Mouse (Mus musculus): ENCODE results near the gene Gng12. TPM values are rescaled to one million over a fixed set of nuclear protein-coding genes. Genes with fewer than 3 reads are reported as not detected.
"Not testable (repeated sequence)": the region's sequence is repeated elsewhere in the genome, so short reads cannot be mapped to it uniquely, and the experiment has no call there.

Gng12 gene
- polyA plus RNA-seq, 1 experiment: 0.36 TPM

DNA sequence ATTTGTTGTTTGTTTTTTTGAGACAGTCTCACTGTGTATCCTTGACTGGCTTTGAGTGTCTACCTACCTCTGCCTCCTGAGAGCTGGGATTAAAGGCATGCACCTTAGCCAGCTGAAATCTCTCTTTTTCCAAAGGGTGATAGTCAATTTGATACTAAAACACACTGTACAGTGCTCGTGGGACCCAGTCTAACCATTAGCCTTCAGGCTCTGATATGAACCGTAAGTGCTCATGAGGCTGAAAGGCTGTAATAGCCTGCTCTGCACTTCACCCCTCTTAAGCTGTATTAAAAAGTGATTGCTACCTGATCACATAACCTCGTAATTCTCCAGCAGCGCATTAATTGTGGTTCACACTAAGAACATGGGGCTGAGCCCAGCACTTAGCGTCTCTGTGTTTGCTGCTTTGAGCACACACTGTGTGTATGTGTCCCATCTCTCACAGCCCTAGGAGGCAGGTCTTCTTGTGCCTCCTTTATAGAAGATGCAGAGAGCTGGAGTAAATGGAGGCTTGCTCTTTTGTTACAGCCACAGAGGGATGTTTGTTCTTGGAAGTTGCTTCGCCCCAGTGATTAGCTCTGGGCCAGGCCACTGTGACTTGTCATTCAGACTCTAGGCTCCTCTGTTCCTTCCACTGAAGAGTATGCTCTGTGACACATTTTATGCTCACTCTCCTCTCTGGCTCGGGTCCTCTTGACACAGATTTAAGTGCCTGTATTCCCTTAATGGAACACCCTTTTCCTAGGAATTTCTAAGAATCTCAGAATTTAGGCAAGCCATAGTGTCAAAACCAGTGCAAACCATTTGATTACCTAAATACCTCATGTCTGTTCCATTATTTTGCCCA, 114.4 kb downstream of the Gng12 start:
- TF ChIP-seq TAL1 (IDR thresholded peaks at IDR 0.05; ENCODE audit: low read length) (no peak), GATA1 (IDR thresholded peaks at IDR 0.05; ENCODE audit: low read length) (no peak)
- Histone ChIP-seq H3K36me3 (ENCODE audit: control insufficient read depth) (peaks cover 2% of the 10 kb centered on the region; the same call in 1 of the 2 replicates), H3K27me3 (ENCODE audit: control insufficient read depth) (no peaks in the 10 kb centered on the region), H3K9me3 (ENCODE audit: control insufficient read depth, low read length) (no peaks in the 10 kb centered on the region), H3K4me1 (ENCODE audit: control insufficient read depth) (peaks cover 27% of the 10 kb centered on the region), H3K4me3 (replicated peaks) (no peak overlapping the region)

DNA sequence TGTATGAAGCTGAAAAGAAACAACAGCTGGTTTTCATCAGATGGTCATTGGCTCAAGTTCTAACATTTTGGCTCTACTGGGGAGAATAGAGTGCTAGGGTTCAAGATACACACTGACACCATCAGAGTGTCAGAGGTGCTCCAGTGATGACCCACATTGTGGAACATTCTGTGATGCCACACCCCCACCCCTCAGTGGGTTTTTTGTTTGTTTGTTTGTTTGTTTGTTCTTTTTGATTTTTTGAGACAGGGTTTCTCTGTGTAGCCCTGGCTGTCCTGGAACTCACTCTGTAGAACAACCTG, 115.0 kb downstream of the Gng12 start:
- H3K4me3 ChIP-seq (replicated peaks): no peak overlapping the region
- TF ChIP-seq GATA1 (IDR thresholded peaks at IDR 0.05; ENCODE audit: low read length) (no peak), TAL1 (IDR thresholded peaks at IDR 0.05; ENCODE audit: low read length) (no peak)
- no peaks in the 10 kb centered on the region for H3K9me3 ChIP-seq (ENCODE audit: control insufficient read depth, low read length)
- H3K27me3 ChIP-seq (ENCODE audit: control insufficient read depth): no peaks in the 10 kb centered on the region
- H3K4me1 ChIP-seq (ENCODE audit: control insufficient read depth): peaks cover 33% of the 10 kb centered on the region
- peaks cover 2% of the 10 kb centered on the region; the same call in 1 of the 2 replicates for H3K36me3 ChIP-seq (ENCODE audit: control insufficient read depth)

DNA sequence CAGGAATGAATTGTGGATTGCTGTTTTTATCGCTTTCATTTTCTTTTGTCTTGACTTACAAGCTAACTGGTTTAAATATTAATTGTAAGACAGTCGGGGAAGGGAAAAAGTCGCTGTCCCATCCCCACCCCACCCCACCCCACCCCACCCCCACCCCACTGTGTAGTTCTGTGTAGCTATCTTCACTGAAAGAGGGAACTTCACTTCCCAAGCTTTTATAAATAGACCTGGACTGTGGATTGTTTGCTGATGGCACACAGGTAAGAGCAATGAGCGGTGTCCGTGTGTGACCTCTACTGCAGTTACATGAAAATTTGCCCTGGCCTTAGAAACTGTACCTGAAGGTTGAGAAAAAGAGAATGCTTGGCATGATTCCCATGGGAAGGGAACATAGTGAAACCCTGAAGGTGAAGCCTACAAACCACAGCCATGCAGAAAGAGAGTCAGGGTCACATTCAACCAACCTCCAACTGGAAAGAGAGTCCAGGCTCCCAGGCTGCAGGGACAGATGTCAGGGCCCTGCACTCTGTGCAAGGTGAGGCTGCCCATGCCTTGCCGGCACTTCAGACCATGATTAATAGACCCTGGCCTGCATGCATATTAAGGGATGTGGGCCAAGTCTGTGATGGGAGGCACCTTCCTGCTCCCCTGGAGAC, 117.2 kb downstream of the Gng12 start:
- H3K9me3 ChIP-seq (ENCODE audit: control insufficient read depth, low read length): no peaks in the 10 kb centered on the region
- peaks cover 3% of the 10 kb centered on the region for H3K36me3 ChIP-seq (ENCODE audit: control insufficient read depth)
- TF ChIP-seq GATA1 (IDR thresholded peaks at IDR 0.05; ENCODE audit: low read length) (no peak), TAL1 (IDR thresholded peaks at IDR 0.05; ENCODE audit: low read length) (no peak)
- no peak overlapping the region for H3K4me3 ChIP-seq (replicated peaks)
- peaks cover 38% of the 10 kb centered on the region for H3K4me1 ChIP-seq (ENCODE audit: control insufficient read depth)
- no peaks in the 10 kb centered on the region for H3K27me3 ChIP-seq (ENCODE audit: control insufficient read depth)

DNA sequence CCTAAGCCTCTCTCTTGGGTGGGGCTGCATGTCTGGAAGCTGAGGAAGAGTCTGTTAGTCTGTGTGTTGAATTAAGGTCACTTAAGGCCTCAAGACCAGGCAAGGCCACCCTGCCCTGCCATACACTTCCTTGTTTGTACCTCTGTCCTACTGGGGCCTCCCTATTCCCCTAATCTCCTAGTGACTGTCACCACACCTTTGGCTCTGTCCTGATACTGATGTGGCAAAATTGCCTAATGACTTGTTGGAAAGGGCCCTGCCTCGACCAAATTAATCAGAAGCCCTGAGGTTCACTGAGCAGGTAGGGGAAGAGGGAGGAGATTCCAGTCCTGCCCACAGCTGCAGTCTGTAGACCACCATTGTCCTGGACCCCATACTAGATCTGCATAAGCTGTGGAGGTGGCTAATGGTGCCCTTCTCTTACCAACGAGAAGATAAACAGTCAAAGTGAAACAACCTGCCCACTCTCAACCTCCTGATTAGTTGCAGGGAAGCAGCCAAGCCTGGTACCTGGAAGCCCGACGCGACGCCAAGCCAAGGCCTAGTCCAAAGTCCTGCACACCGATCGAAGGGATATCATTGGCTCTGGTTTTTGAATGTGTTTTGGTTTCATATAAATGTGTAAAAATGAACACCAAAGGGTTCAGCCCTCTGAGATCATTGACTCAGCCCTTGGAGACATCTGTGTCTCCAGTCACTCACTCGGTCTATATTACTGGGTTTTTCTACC, 117.9 kb downstream of the Gng12 start:
- Histone ChIP-seq H3K36me3 (ENCODE audit: control insufficient read depth) (peaks cover 5% of the 10 kb centered on the region), H3K4me1 (ENCODE audit: control insufficient read depth) (peaks cover 38% of the 10 kb centered on the region), H3K9me3 (ENCODE audit: control insufficient read depth, low read length) (no peaks in the 10 kb centered on the region), H3K27me3 (ENCODE audit: control insufficient read depth) (no peaks in the 10 kb centered on the region), H3K4me3 (replicated peaks) (peak overlapping the region; percentile 28)
- TF ChIP-seq TAL1 (IDR thresholded peaks at IDR 0.05; ENCODE audit: low read length) (no peak), GATA1 (IDR thresholded peaks at IDR 0.05; ENCODE audit: low read length) (peak; percentile 26; the same call in 1 of the 2 replicates)

DNA sequence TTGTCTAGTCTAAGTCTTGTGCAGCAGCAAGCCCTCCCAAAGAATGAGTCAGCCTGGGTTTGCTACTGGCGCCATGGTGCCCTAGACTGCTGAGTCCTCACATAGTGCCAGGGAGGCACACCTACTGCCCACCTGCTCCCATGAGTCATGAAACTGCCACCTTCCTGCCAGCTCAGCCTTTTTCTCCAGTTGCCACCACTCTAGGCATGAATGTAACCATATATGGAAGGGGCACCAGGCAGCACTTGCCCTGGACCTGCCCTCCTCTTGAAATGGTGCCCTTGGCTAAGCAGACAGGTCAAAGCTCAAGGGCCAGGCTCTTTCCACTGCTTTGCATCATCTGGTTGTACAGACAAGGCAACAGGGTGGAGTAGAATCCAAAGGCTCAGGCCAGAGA, 118.5 kb downstream of the Gng12 start:
- Histone ChIP-seq H3K27me3 (ENCODE audit: control insufficient read depth) (no peaks in the 10 kb centered on the region), H3K36me3 (ENCODE audit: control insufficient read depth) (peaks cover 5% of the 10 kb centered on the region), H3K4me1 (ENCODE audit: control insufficient read depth) (peaks cover 38% of the 10 kb centered on the region), H3K4me3 (replicated peaks) (no peak overlapping the region), H3K9me3 (ENCODE audit: control insufficient read depth, low read length) (no peaks in the 10 kb centered on the region)
- TF ChIP-seq TAL1 (IDR thresholded peaks at IDR 0.05; ENCODE audit: low read length) (no peak), GATA1 (IDR thresholded peaks at IDR 0.05; ENCODE audit: low read length) (no peak)

DNA sequence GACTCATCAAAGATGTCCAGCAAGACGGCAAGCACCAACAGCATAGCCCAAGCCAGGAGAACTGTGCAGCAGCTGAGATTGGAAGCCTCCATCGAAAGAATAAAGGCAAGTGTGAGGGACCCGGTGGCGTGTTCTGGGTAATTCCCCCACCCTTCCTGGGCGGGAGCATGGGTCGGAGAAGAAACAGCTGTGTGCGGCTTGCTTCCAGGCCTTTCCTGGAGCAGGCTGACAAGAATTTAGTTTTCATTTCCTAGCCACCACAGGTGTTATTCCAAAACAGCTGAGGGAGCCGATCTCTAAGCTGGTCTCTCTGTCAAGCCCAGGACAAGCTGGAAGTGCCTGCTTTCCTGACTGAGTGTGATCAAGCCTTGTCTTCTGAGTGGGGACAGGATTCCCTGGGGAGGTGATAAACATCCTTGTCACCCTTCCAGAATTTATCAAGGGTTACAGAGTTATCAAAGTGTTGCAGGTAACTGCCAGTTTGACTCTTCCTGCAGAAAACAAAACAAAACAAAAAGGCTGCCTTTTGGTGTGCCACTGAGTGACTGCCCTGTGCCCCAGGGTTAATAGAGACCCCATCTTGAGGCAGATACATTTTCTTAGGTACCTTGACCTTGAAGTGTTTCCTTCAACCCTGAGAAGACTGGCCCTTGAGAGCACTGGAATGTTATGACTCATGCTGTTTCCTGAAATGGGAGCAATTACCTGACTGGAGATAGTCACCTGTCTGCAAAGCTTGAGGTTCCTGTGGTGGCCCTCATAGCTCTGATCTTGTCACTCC, 119.7 kb downstream of the Gng12 start:
- Histone ChIP-seq H3K4me1 (ENCODE audit: control insufficient read depth) (peaks cover 38% of the 10 kb centered on the region), H3K36me3 (ENCODE audit: control insufficient read depth) (peaks cover 5% of the 10 kb centered on the region), H3K9me3 (ENCODE audit: control insufficient read depth, low read length) (no peaks in the 10 kb centered on the region), H3K4me3 (replicated peaks) (no peak overlapping the region), H3K27me3 (ENCODE audit: control insufficient read depth) (no peaks in the 10 kb centered on the region)
- TF ChIP-seq TAL1 (IDR thresholded peaks at IDR 0.05; ENCODE audit: low read length) (no peak), GATA1 (IDR thresholded peaks at IDR 0.05; ENCODE audit: low read length) (no peak)

DNA sequence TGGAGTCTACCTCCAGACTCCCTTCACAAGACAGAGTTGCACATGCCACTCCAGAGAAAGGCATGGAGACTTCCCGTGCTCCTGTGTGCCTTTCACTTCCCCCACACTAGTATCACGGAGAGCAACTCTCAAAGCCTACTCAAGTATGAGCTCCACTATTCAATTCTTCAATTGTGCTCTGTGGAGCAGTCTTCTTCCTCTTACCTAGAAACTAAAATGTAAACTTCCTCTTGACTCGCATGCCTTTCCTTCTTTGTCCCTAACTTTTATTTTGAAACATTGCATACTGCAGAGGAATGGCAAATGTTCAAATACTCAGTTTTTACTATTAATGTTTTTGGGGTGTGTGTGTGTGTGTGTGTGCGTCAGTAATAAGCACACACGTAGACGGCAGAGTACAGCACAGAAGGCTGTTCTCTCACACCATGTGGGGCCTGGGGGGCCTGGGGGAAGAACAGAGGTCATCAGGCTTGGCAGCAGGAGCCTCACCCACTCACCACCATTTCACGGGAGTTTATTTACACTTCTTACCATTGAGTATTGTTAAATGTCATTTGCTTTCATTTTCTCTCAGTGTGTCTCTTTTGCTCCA, 120.4 kb downstream of the Gng12 start:
- H3K4me1 ChIP-seq (ENCODE audit: control insufficient read depth): peaks cover 38% of the 10 kb centered on the region
- peaks cover 5% of the 10 kb centered on the region for H3K36me3 ChIP-seq (ENCODE audit: control insufficient read depth)
- TF ChIP-seq GATA1 (IDR thresholded peaks at IDR 0.05; ENCODE audit: low read length): no peak
- no peak for TF ChIP-seq TAL1 (IDR thresholded peaks at IDR 0.05; ENCODE audit: low read length)
- H3K27me3 ChIP-seq (ENCODE audit: control insufficient read depth): no peaks in the 10 kb centered on the region
- H3K4me3 ChIP-seq (replicated peaks): no peak overlapping the region
- H3K9me3 ChIP-seq (ENCODE audit: control insufficient read depth, low read length): no peaks in the 10 kb centered on the region

DNA sequence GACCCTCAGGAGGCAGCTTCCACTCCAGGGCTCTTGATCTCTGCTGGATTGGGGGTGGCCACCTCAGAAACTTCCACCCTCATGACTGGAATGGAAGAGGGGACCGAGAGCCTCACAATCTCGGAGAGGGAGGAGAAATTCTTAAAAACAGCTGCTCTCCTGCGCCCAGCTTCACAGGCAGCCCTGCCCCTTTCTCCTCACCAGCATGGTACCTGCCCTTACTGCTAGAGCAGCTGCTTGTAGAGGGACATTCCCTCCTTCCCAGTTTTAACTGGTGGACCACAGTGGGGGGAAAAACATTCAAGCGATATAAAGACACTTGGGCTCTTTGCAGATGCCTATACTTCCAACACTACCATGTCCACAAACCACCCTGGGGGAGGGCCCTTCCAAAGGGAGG, 122.2 kb downstream of the Gng12 start:
- Histone ChIP-seq H3K27me3 (ENCODE audit: control insufficient read depth) (no peaks in the 10 kb centered on the region), H3K4me3 (replicated peaks) (no peak overlapping the region), H3K36me3 (ENCODE audit: control insufficient read depth) (peaks cover 5% of the 10 kb centered on the region), H3K9me3 (ENCODE audit: control insufficient read depth, low read length) (no peaks in the 10 kb centered on the region), H3K4me1 (ENCODE audit: control insufficient read depth) (peaks cover 34% of the 10 kb centered on the region)
- no peak for TF ChIP-seq TAL1 (IDR thresholded peaks at IDR 0.05; ENCODE audit: low read length)
- TF ChIP-seq GATA1 (IDR thresholded peaks at IDR 0.05; ENCODE audit: low read length): no peak

DNA sequence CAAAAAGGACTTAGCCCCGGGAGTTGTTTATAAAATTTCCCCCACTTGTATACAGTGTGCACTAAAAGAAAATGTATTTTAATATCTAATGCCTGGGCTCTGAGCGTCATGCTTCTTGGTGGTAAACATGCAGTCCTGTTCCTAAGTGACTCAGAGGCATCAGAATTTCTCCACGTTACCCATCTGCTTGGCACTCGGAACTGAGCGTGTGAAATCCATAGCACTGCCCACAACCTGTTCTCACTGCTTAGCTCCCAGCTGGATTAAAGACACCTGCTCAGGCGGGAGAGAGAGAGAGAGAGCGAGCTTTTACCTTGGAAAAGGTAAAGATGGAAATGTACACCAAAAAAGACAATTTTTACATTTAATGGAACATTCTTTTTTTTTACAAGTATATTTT, 122.8 kb downstream of the Gng12 start:
- H3K4me3 ChIP-seq (replicated peaks); H3K9me3 ChIP-seq (ENCODE audit: control insufficient read depth, low read length); H3K36me3 ChIP-seq (ENCODE audit: control insufficient read depth); H3K27me3 ChIP-seq (ENCODE audit: control insufficient read depth): not testable (repeated sequence)
- H3K4me1 ChIP-seq (ENCODE audit: control insufficient read depth): peaks cover 27% of the 10 kb centered on the region

Data from erythroblast, embryonic 14.5 days (primary cell).